Mouse (Mus musculus): Measurements from ENCODE around the gene Rfc1. TPM values are rescaled to one million over a fixed set of nuclear protein-coding genes. Genes with fewer than 3 reads are reported as not detected.
"Not testable (repeated sequence)": the region's sequence is repeated elsewhere in the genome, so short reads cannot be mapped to it uniquely, and the experiment has no call there.

Gene Rfc1
- polyA plus RNA-seq, 1 experiment from 2014 or later = 84.8 TPM

DNA sequence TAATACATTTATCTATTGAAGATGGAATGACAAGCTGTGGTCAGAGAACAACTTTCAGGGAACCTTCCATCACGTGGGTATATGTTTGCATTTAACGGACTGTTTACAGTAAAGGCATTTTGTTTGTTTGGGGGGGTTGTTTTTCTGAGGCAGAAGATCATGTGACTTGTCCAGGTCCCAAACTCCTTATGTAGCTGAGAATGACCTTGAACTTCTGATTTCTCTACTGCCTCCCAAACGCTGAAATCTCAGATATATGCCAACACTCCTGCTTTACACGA is 545 bp upstream of the Rfc1 start:
- Histone ChIP-seq H3K9me3 (no peaks in the 10 kb centered on the region), H3K4me2 (peak overlapping the region; percentile 73), H3K4me1 (peaks cover 7% of the 10 kb centered on the region; the same call in 1 of the 2 replicates), H3K27ac (no peak overlapping the region), H3K9ac (no peak overlapping the region), H3K36me3 (no peaks in the 10 kb centered on the region), H3K27me3 (replicated peaks) (no peaks in the 10 kb centered on the region), H3K4me3 (replicated peaks) (peak overlapping the region; percentile 85)
- 19% methylated on average over 4 of the region's 4 CpGs for WGBS
- ATAC-seq (ENCODE audit: insufficient read depth, low FRiP score, low read depth) = peak; percentile 4; the same call in 1 of the 2 replicates

DNA sequence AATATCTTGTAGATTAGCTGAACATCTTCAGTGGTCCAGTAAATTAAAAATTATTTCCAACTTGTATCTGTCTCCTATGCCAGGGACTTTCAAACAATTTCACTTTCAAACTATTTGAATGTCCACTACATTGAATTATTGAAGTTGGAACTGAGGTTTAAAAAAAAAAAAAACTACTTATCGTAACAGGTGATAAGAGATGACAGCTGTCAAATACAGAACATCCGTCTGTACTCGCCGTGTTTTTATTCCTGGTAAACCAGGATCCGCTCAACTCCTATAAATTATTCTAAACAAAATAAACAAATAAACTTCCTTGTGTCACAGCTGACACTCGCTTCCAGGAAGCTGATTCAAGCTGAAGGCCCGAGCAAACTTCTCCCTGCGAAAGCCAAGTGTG is 682 bp downstream of the Rfc1 start:
- Histone ChIP-seq H3K4me3 (replicated peaks) (peak overlapping the region; percentile 85), H3K9me3 (no peaks in the 10 kb centered on the region), H3K4me2 (peak overlapping the region; percentile 73), H3K27ac (peak overlapping the region; percentile 85; the same call in 1 of the 2 replicates), H3K4me1 (peaks cover 7% of the 10 kb centered on the region; the same call in 1 of the 2 replicates), H3K9ac (peak overlapping the region; percentile 73), H3K36me3 (no peaks in the 10 kb centered on the region), H3K27me3 (replicated peaks) (no peaks in the 10 kb centered on the region)
- no peak for ATAC-seq (ENCODE audit: insufficient read depth, low FRiP score, low read depth)
- 1% methylated on average over 8 of the region's 8 CpGs for WGBS

DNA sequence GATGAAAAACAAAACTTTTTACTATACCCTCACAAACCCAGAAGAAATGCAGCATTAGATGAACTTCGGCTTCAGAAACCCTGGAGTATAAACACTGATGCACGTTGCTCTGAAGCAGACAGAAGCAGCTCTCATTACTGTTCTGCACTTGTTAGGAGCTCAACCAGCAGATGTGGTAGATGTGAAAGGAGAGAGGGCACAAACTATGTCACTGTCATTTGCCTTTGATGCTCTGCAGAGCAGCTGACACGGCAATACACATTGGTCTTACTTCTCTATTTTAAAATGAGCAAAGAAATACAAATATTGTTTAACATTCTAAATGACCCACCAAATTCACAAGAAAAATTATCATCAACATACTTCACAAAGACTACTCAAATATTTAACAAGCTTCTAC is 5.5 kb downstream of the Rfc1 start:
- Histone ChIP-seq H3K27me3 (replicated peaks) (no peaks in the 10 kb centered on the region), H3K9ac (no peak overlapping the region), H3K4me3 (replicated peaks) (no peak overlapping the region), H3K36me3 (no peaks in the 10 kb centered on the region), H3K27ac (no peak overlapping the region), H3K4me1 (peaks cover 11% of the 10 kb centered on the region), H3K9me3 (no peaks in the 10 kb centered on the region), H3K4me2 (no peak overlapping the region)
- WGBS = 55% methylated on average over 3 of the region's 3 CpGs
- ATAC-seq (ENCODE audit: insufficient read depth, low FRiP score, low read depth) = no peak

DNA sequence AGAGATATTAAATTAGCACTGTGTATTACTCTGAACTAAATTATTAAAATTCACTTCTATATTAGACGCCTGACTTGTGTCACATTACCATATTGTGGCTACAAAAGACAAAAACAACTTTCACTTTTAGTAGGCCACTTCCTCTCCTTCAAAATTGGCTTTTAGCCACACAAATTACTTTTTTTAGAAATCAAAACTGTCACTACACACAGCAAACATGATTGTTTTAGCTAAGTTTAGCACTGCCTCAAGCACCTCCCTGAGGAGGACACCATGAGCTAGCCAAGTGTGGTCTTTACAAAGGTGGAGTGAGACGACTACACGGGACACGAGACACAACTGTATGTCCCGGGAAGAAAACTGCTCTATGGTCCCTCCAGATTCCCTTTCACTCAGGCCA is 9.3 kb downstream of the Rfc1 start:
- no peak overlapping the region for H3K9ac ChIP-seq
- peak overlapping the region; percentile 59; the same call in 1 of the 2 replicates for H3K27ac ChIP-seq
- H3K9me3 ChIP-seq = no peaks in the 10 kb centered on the region
- H3K4me1 ChIP-seq = peaks cover 4% of the 10 kb centered on the region
- H3K4me3 ChIP-seq (replicated peaks) = no peak overlapping the region
- 51% methylated on average over 5 of the region's 5 CpGs for WGBS
- no peaks in the 10 kb centered on the region for H3K27me3 ChIP-seq (replicated peaks)
- no peaks in the 10 kb centered on the region for H3K36me3 ChIP-seq
- no peak overlapping the region; the same call in 1 of the 2 replicates for H3K4me2 ChIP-seq
- no peak for ATAC-seq (ENCODE audit: insufficient read depth, low FRiP score, low read depth)

DNA sequence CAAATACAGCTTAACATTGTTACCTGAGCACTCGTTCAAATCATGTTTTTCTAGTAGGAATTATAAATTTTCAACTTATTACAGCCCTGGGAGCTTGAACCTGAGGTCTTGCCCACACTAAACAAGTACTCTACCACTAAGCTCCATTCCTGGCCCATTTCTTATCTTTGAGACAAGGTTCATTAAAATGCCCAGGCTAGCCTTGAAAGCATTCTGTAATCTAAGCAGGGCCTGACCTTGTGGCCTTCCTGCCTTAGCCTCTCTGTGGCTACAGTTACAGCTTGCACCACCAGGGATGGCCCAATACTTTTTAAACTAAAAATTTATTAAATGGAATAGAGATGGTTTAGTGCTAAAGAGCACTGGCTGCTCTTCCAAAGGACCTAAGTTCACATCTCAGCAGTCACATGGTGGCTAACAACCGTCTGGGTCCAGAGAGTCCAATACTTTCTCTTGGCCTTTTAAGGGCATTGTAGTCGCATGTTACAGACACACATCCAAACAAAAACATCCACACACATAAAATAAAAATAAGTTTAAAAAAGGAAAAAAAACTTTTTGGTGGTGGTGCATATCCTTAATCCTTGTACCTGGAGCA is 10.6 kb downstream of the Rfc1 start:
- Histone ChIP-seq H3K27me3 (replicated peaks) (no peaks in the 10 kb centered on the region), H3K9me3 (no peaks in the 10 kb centered on the region), H3K36me3 (no peaks in the 10 kb centered on the region), H3K9ac (no peak overlapping the region), H3K4me2 (no peak overlapping the region), H3K27ac (no peak overlapping the region), H3K4me3 (replicated peaks) (no peak overlapping the region), H3K4me1 (peaks cover 4% of the 10 kb centered on the region)
- 85% methylated on average over 3 of the region's 3 CpGs for WGBS
- ATAC-seq (ENCODE audit: insufficient read depth, low FRiP score, low read depth) = no peak

DNA sequence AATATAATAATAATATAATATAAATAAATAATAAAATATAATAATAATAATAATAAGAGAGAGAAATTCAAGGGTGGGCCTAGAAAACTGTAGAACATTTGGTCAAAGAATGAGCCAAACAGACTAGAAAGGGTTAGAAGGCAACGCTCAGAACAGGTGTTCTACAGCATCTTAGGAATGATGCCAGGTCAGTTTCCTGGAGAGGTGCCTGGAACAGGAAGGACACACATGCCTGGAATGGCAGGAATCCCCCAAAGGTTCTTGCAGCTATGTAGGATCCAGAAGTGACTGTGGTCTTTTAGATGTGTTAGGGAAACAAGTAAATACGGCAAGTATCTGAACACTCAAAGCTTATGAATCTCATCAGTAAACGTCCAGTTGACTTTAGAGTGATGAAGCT is 11.2 kb downstream of the Rfc1 start:
- H3K27me3 ChIP-seq (replicated peaks) = no peaks in the 10 kb centered on the region
- no peak overlapping the region for H3K27ac ChIP-seq
- WGBS = 90% methylated on average over 3 of the region's 3 CpGs
- no peak overlapping the region for H3K4me3 ChIP-seq (replicated peaks)
- peaks cover 4% of the 10 kb centered on the region for H3K4me1 ChIP-seq
- H3K9me3 ChIP-seq = no peaks in the 10 kb centered on the region
- 0 out of 2 replicates have a peak, but pooled peaks cover under 1% of the 10 kb centered on the region for H3K36me3 ChIP-seq
- H3K4me2 ChIP-seq = no peak overlapping the region
- ATAC-seq (ENCODE audit: insufficient read depth, low FRiP score, low read depth) = no peak
- no peak overlapping the region for H3K9ac ChIP-seq

DNA sequence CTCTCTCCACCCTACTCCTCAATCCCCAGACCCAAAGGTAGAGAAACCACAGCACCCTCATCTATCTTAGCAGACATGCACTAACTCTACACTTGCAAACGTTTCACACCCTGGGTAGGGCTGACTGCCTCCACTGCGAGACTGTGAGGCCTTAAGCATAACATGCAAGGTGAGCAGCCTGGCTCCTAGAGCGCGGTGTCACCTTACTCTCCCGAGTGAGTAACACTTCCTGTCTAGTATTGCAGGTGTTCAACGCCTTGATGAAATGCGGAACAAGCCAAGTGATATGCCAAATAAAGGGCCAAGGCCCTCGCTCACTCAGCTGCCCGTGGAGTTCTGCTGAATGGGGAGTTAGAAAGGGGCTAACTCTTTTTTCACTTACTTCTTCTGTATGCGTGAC is 13.3 kb downstream of the Rfc1 start:
- Histone ChIP-seq H3K9me3 (no peaks in the 10 kb centered on the region), H3K4me3 (replicated peaks) (no peak overlapping the region), H3K4me2 (no peak overlapping the region), H3K36me3 (peaks cover 10% of the 10 kb centered on the region; the same call in 1 of the 2 replicates), H3K9ac (no peak overlapping the region), H3K27me3 (replicated peaks) (no peaks in the 10 kb centered on the region), H3K27ac (no peak overlapping the region), H3K4me1 (0 out of 2 replicates have a peak, but pooled peaks cover 4% of the 10 kb centered on the region)
- WGBS = 72% methylated on average over 10 of the region's 10 CpGs
- no peak for ATAC-seq (ENCODE audit: insufficient read depth, low FRiP score, low read depth)

DNA sequence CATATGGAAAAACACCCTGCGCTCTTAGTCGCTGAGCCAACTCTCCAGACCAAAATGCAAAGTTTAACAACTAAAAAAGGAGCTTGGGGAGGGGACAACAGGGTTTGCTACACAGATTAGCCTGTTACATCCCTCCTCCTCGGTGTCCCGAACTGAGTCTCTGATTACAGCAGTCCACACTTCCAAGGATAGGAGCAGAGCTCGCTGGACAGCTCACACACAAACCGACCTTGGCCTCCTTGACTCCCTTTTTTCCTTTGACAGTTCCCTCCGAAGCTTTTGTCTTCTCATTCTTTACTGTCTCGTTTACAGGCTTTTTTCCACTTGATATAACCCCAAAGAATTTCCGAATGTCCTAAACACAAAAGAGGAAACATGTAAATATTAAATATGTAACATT is 16.3 kb downstream of the Rfc1 start:
- H3K27ac ChIP-seq = no peak overlapping the region
- H3K4me3 ChIP-seq (replicated peaks) = no peak overlapping the region
- H3K9me3 ChIP-seq = no peaks in the 10 kb centered on the region
- no peak overlapping the region for H3K9ac ChIP-seq
- no peaks in the 10 kb centered on the region for H3K27me3 ChIP-seq (replicated peaks)
- no peak overlapping the region for H3K4me2 ChIP-seq
- 89% methylated on average over 9 of the region's 9 CpGs for WGBS
- peaks cover 14% of the 10 kb centered on the region; the same call in 1 of the 2 replicates for H3K36me3 ChIP-seq
- H3K4me1 ChIP-seq = no peaks in the 10 kb centered on the region
- no peak for ATAC-seq (ENCODE audit: insufficient read depth, low FRiP score, low read depth)

DNA sequence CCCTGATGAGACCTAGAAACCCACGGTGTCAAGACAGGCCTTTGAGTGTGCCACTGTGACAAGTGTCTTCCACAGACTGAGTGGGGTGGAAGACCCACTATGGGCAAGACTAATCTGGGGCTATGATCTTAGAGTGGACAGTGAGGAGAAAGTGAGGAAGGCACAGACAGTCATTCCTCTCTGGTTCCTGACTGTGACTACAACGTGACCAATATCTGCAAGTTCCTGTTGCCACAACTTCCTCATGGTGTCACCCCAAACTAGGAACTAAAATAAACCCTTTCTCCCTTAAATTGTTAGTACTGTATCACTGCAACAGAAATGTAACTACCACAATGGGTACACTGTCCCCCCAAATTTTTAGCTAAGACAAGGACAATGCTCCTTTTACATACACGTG is 26.6 kb downstream of the Rfc1 start:
- H3K4me1 ChIP-seq = no peaks in the 10 kb centered on the region
- WGBS = 96% methylated on average over 3 of the region's 3 CpGs
- H3K4me3 ChIP-seq (replicated peaks) = no peak overlapping the region
- H3K9me3 ChIP-seq = no peaks in the 10 kb centered on the region
- H3K36me3 ChIP-seq = peaks cover 13% of the 10 kb centered on the region
- no peak overlapping the region for H3K9ac ChIP-seq
- no peak overlapping the region for H3K27ac ChIP-seq
- no peaks in the 10 kb centered on the region for H3K27me3 ChIP-seq (replicated peaks)
- no peak for ATAC-seq (ENCODE audit: insufficient read depth, low FRiP score, low read depth)
- H3K4me2 ChIP-seq = no peak overlapping the region

DNA sequence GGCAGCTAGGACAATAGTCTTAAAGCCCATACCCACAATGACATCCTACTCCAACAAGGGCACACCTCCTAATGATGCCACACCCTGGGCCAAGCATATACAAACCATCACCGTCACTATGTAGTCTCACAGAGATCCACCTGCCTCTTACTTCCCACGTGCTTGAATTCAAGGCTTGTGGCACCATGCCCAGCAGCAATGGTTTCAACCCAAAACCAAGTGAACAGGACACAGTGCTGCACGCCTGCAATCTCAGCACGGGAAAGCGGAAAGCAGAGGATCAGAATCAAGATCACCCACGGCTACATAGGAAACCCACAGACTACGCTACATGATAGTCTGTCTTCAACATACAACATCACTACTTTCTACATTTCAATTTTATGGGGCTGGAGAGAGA is 27.3 kb downstream of the Rfc1 start:
- Histone ChIP-seq H3K9me3 (no peaks in the 10 kb centered on the region), H3K4me2 (no peak overlapping the region), H3K4me3 (replicated peaks) (no peak overlapping the region), H3K36me3 (peaks cover 13% of the 10 kb centered on the region), H3K27ac (no peak overlapping the region), H3K4me1 (no peaks in the 10 kb centered on the region), H3K9ac (no peak overlapping the region), H3K27me3 (replicated peaks) (no peaks in the 10 kb centered on the region)
- WGBS = 93% methylated on average over 7 of the region's 7 CpGs
- ATAC-seq (ENCODE audit: insufficient read depth, low FRiP score, low read depth) = no peak

DNA sequence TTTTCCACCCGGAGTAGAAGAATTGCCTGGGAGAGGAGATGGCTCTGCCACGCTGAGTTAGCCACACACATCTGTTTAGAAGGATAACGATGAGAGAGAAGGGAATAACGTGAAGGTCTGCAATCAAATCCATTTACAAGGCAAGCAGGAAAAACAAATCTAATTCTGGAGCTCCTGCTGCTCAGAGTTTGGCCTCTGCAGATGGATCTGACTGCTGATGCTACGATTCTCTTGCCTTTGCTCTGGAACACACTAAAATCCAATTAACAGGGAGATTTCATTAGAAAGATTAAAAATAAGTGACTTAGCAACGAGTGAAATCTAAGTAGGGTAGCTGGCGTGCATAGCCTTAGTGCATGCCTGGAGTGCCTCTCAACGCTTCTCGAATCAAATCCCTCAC is 30.0 kb downstream of the Rfc1 start:
- peaks cover 13% of the 10 kb centered on the region for H3K36me3 ChIP-seq
- no peak overlapping the region for H3K9ac ChIP-seq
- H3K27me3 ChIP-seq (replicated peaks) = no peaks in the 10 kb centered on the region
- ATAC-seq (ENCODE audit: insufficient read depth, low FRiP score, low read depth) = no peak
- no peaks in the 10 kb centered on the region for H3K4me1 ChIP-seq
- no peak overlapping the region for H3K4me2 ChIP-seq
- H3K27ac ChIP-seq = no peak overlapping the region
- no peak overlapping the region for H3K4me3 ChIP-seq (replicated peaks)
- 83% methylated on average over 9 of the region's 9 CpGs for WGBS
- no peaks in the 10 kb centered on the region for H3K9me3 ChIP-seq

DNA sequence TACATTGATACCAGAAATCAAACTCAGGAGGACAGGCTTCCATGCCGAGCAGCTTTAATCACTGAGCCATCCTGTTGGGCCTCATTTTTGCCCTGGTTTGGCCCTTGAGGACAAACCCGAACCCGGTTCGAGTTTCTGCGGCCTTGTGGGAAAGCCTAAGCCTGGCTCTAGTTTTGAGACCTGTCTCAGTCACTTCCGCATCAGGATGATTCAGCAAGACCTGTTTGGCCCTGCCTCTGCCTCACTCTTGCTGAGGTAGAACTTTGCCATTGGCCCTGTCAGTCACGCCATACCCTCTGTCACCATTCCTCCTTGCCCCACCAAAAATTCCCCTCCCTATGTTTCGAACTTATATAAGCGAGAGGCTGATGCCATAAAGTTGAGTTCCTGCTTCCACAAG is 35.3 kb downstream of the Rfc1 start:
- peaks cover 15% of the 10 kb centered on the region for H3K36me3 ChIP-seq

DNA sequence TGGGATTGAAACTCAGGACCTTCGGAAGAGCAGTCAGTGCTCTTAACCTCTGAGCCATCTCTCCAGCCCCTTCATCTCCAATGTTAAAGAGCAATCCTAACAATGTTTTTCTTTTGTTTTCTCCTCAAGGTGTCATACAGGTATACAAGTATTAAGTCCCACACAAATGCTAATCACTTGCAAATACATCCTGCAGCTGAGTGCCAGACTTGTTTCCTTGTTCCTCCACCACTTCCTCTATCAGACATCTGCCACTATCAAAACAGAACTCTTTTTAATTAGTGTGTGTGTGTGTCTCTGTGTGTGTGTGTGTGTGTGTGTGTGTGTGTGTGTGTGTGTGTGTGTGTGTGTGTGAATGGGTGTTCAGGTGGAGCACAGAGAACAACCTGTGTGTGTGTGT is 35.8 kb downstream of the Rfc1 start:
- H3K4me1 ChIP-seq; H3K9me3 ChIP-seq; ATAC-seq (ENCODE audit: insufficient read depth, low FRiP score, low read depth); H3K27ac ChIP-seq; H3K27me3 ChIP-seq (replicated peaks); H3K9ac ChIP-seq; H3K4me2 ChIP-seq; H3K4me3 ChIP-seq (replicated peaks): not testable (repeated sequence)
- 88% methylated on average over 1 of the region's 1 CpGs for WGBS
- peaks cover 18% of the 10 kb centered on the region for H3K36me3 ChIP-seq

More for the DNA sequence above, 35.3 kb downstream of the Rfc1 start:
- 89% methylated on average over 9 of the region's 9 CpGs for WGBS
- Histone ChIP-seq H3K4me1 (no peaks in the 10 kb centered on the region), H3K27ac (no peak overlapping the region), H3K9me3 (no peaks in the 10 kb centered on the region), H3K9ac (no peak overlapping the region), H3K27me3 (replicated peaks) (no peaks in the 10 kb centered on the region), H3K4me2 (no peak overlapping the region), H3K4me3 (replicated peaks) (no peak overlapping the region)
- no peak for ATAC-seq (ENCODE audit: insufficient read depth, low FRiP score, low read depth)

All from stomach, embryonic 15.5 days (tissue).